Comparison of ENCODE assay signal across 9 mouse cellular contexts in genomic region chr4:119917502-119917901, GRCm38 (mm10).
DNase-seq lines count a peak whose midpoint lies in the region; TF ChIP-seq lines count a peak whose summit lies in the region.
"Had no signal": no experiment of that assay in that cellular context is flagged by ENCODE, and none has a peak within 500 bp of the region (broad histone marks: within the 10 kb centered on the region; RNA-seq: fewer than 3 reads in every experiment).

No protein-coding gene starts in this region.

- no peaks in the 10 kb centered on the region for H3K27me3 ChIP-seq in cerebellum, adult 2 months (ENCODE audit: control insufficient read depth, insufficient read depth, low read length)
- H3K27me3 ChIP-seq: limb, embryonic 15.5 days had no signal

- intact Hi-C loops in left cerebral cortex, adult 2 months (cut with DNase I), result no loop called here
- intact Hi-C loops in left cerebral cortex, postnatal 36 days (cut with DNase I), result no loop called here

- TF ChIP-seq POLR2A in cerebellum, adult 2 months (IDR thresholded peaks at IDR 0.05; ENCODE audit: borderline replicate concordance, insufficient read depth, low read length), result no peak

- peak; percentile 52 for TF ChIP-seq CTCF in cerebellum, adult 2 months (IDR thresholded peaks at IDR 0.05; ENCODE audit: borderline replicate concordance, insufficient read depth, low read depth, low read length)
- TF ChIP-seq CTCF in left cerebral cortex, adult 2 months (IDR thresholded peaks at IDR 0.05), result peak; percentile 64

- peaks cover 7% of the 10 kb centered on the region for H3K4me1 ChIP-seq in cerebellum, adult 2 months (ENCODE audit: control insufficient read depth, insufficient read depth, low read length)
- H3K4me1 ChIP-seq: limb, embryonic 15.5 days had no signal

- DNase-seq in cerebellum, adult 2 months, result peak in 1 of 2 experiments; percentile 34
- no peak for DNase-seq in cerebellum, postnatal 36 days
- DNase-seq in left cerebral cortex, adult 2 months (ENCODE audit: extremely low spot score in 1 of 2, low spot score in 2 of 2), result no peak
- DNase-seq in left cerebral cortex, postnatal 36 days (ENCODE audit: low spot score in 2 of 2), result no peak
- peak; percentile 53 for DNase-seq in R1 (ENCODE audit: low read depth, low spot score)
- DNase-seq in lung, postnatal 36 days, result peak; percentile 56
- no peak for DNase-seq in right cerebral cortex, adult 18-20 months
- no peak for DNase-seq in cerebellum, adult 9-10 months

- WGBS in cerebellum, adult 2 months, result 87% methylated on average over 7 of the region's 7 CpGs

- no peak overlapping the region for H3K4me3 ChIP-seq in cerebellum, adult 2 months (replicated peaks; ENCODE audit: insufficient read depth, low read depth, low read length)
- H3K4me3 ChIP-seq in left cerebral cortex, adult 2 months, result no peak overlapping the region
- H3K4me3 ChIP-seq: limb, embryonic 15.5 days had no signal

- H3K27ac ChIP-seq in cerebellum, adult 2 months (ENCODE audit: insufficient read depth, low read length), result no peak overlapping the region
- H3K27ac ChIP-seq in left cerebral cortex, adult 2 months, result no peak overlapping the region
- H3K27ac ChIP-seq: limb, embryonic 15.5 days had no signal

Comparison
In these comparisons a context has a peak if more than half of its experiments do, and no peak if none do; other contexts are left out.
1. DNase-seq: peak in R1 (single experiment) and lung, postnatal 36 days (single experiment); none in cerebellum, postnatal 36 days (0 of 2), left cerebral cortex, adult 2 months (0 of 2), left cerebral cortex, postnatal 36 days (0 of 2), right cerebral cortex, adult 18-20 months (single experiment) and cerebellum, adult 9-10 months (single experiment).